Mouse (Mus musculus) megakaryocyte progenitor cell, adult 5-6 weeks (primary cell): ENCODE data around the gene Gm11627. TPM values are rescaled to one million over a fixed set of nuclear protein-coding genes. Genes with fewer than 3 reads are reported as not detected.
"Not testable (repeated sequence)": the region's sequence is repeated elsewhere in the genome, so short reads cannot be mapped to it uniquely, and the experiment has no call there.

ENCODE experiments used
- ATAC-seq: replicated peaks from 2 replicates; pipeline ENCODE4 v1.8.0; 2016; ENCODE audit warnings: mild to moderate bottlenecking, moderate TSS enrichment, inconsistent platforms; ENCODE audit not compliant: poor library complexity
- total RNA-seq, 2 experiments: library from RNA; stranded (forward) in 1 of 2; stranded (reverse) in 1 of 2; fragments of 157-497, 149-512 nt in 1 of 2; fragments of 200-1000 nt in 1 of 2; gene quantifications; 2 replicates each; pipeline versions ENCODE4 v1.2.3 to v1.2.4; 2015 to 2017

Gene Gm11627
- total RNA-seq (2015) (not detected in 2 replicates), total RNA-seq (2017) (not detected in 2 replicates)

DNA sequence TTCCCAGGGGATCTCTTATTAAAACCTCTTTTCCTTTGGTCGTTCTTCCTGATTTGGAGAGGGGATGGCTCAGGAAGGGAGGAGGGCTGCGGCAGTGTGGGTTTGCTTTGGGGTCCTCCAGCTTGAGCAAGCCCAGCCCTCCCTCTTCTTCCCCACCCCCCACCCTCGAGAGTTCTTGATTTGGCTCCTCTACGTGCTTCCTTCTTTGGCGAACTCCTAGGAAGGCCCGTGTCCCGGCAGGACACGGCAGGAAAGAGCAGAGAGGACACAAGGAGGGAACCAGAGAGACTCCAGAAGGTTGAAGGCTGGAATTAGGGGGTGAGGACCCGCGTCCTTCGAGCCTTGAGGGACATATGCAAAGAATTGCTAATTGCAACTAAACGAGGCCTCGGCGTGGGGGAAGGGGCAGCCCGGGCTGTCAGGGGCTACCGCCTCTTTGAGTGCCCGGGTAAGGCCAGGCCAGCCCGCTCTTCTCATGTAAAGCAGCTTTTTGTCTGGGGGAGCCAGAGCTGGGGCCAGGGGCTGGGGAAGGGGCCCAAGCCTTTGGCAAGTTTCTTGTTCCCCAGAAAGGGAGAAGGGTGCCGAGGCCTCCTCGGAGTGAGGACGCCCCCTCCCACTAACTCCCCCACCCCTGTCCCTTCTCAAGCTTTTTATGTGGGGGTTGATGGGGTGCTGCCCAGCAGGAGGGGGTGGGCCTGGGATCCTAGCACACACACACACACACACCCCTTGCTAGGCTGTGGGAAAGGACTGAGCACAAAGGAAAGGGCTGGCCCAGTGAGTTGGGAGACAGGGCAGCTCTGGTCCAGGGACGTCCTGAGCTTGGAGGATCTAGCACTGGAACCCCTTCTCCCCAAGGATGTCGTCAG lies at the start of gene Gm11627:
Gm11627 (minus strand) TSS at position 297 of the 869 bp plus-strand sequence.
- ATAC-seq = no peak

DNA sequence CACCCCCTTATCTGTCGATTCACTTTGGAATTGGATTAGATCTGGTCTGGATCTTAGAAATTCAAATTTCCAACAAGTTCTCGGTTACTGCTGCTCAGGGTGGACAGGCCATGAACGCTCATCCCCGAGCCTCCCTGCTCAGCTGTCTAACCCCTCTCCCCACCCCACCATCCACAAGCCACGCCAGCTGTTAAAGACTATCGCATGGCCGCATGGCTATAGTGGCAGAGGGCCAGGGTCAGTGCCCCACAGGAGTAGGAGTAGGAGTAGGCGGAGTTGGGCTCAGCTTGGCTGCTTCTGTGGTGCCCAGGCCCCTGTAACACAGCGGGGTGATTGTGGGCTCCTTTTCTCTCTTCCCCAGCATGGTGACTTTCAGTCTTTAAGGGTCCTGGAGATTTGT lies 49.3 kb upstream of the Gm11627 start:
- no peak for ATAC-seq

DNA sequence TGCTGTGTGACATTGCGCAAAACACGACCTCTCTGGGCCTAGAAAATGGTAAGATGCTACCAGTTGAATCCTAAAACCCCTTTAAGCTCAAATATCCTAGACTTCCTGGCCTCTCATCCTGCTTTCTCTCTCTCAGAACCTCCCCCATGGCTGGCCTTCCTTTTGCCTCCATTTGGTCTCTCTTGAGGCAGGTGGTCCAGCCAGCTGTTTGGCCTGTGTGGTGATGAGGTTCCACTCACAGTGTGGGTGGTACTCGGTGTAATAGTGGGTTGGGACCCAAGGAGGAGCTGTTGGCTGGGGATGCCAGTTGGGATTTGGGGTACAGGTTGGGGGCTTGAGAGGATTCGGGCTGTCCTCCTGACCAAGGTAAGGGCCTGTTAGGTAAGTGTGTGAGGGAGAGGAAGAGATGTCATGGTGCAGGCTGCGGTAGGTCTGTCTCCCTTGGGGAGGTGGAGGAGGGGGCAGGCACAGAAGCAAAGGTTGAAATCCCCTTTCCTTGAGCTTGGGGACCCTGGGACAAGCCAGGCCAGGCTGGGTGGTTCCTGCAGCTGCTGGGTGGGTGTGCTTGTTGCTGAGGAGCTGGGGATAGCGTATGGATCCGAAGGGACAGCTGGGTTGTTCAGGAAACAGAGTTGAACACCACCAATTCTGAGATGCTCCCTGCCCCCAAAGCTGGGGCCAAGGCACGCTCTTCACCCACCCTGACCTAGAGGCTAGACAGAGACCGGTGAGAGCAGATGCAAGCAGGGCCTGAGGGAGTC lies 48.1 kb upstream of the Gm11627 start:
- no peak for ATAC-seq

DNA sequence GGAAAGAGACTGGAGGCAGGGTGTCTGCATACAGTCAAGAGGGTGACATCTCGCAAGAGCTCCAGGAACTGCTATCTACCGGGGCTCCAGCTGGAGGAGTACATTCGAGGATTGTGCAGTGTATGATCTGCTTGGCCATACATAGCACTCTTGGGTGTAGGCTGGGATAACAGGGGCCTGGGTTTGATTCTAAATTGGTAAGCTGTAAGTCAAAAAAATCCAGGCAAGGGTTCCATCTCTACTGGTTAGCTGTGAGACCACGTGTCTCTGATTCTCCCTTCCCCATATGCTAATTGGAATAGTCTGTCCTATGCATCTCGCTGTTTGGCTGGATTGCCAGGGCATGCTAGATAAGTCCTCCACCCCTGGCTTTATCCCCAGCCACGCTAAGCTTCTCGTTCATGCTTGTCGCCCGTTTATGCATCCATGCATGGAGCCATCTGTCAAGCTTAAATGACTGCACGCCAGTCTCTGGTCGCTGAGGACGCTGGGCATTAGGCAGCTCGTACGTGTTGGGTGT lies 45.7 kb upstream of the Gm11627 start:
- ATAC-seq = no peak

DNA sequence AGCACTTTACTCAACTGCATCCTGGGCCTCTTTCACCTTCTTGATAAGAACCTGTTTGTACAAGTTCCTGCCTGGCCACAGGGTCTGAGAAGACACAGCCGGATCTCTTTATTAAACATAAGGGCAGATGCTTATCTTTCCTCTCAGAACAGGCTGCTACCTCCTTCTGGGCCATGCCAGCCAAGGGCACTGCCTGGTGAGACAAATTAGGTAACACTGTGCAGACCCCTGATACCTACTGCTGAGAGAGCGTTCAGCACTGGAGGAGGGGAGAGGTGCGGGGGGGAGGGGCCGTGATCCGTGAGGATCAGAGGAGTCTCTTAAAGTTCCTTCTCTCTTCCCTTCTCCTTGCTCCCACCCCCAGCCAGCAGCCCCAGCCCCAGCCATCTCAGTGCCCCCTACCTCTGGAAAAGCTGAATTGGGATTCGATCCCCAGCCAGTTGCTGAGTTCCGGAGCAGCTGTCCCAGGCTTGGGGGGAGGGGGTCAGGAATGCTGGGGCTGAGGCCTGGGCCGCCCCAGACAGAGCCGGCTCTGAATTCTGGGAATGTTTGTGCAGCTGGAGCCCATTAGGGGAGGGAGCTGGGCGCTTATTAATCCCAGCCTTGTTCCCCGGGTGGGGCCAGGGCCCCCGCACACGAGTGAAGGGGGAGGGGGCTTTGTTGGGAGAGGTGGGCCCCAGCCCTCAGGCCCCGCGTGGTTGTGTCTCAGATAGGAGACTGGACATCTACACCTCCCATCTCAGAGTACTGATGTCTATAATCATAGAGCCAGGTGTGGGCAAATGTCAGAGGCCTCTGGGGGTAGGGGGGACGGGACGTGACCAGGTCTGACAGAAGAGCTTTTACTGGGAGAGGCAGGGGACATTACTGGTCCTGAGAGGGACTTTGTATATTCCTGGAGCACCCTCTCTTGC lies 44.9 kb upstream of the Gm11627 start:
- ATAC-seq = no peak

DNA sequence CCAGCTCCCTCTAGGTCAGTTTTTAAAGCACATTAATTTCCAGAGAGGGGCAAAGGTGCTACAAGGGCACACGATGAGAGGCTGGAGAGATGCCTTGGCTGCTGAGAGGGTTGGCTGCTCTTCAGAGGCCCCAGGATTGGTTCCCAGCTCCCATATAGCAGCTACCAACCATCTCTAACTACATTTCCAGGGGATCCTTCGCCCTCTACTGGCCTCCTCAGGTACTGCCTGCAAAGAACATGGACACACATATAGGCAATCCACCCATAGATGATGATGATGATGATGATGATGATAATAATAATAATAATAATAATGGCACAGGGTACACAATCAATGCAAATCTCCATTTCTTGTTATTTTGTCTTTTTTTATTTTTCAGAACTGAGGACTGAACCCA lies 40.2 kb upstream of the Gm11627 start:
- ATAC-seq = no peak

DNA sequence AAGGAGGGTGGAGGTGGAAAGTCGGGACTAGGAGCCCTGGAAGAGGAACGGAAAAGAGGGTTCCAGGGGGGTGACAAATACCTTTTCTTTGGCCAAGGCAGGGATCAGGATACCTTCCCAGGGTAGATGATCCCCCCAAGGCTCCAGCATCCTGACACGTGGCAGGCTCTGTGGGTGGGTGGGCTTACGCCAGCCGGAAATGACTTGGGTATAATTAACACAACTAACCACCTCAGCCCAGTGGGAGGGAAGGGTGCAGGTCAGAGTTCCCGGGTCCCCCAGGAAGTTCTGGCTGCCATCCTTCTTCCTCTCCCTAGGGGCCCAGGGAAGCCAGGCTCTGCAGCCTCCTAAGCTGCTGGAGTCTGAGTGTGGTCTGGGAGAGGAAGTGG lies 32.0 kb upstream of the Gm11627 start:
- no peak for ATAC-seq

DNA sequence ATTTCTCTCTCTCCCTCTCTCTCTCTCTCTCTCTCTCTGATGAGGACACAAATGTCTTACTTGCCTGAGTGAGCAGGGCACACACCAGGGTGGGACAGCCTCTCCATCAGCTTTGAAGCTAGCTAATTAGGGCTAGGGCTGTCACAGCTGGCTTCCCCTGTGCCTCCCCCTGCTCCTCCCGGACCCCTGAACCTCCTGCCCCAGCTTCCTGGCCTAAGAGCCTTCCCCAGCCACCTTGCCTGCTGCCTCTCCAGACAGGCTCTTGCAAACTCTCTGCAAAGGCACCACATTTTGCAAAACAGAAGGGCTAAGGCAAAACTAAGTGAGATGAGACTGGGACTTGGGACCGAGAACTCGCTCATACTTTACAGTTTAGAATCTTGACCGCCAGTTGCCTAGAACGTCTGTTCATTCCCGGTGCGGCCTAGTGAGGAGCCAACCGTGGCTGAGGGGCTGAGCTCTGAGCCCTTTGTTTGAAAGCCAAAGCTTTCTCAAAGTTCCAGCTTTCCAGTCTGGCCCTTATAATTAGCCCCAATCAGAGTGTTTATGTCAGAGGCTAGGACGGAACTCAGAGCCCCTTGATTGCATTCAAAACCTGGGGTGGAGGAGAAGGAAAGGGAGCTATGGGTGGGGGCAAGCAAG lies 31.5 kb upstream of the Gm11627 start:
- ATAC-seq = no peak

DNA sequence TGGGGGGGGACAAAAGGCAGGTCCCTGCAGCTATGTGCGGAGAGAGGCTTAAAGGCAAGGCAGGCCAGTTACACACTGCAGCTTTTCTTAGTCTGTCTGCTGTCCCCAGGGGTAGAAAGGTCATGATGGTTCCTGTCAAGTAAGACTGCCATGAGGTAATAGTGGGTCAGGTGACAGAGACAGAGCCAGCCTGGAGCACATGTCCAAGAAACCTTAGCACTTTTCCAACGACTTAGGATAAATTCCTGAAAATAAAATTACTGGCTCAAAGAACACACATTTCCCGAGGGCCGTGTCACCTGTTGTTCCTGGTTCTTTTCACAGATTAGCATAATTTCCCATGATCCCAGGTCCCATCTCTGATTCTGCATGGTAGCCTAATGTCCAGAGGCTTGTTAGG lies 31.0 kb upstream of the Gm11627 start:
- ATAC-seq = no peak

DNA sequence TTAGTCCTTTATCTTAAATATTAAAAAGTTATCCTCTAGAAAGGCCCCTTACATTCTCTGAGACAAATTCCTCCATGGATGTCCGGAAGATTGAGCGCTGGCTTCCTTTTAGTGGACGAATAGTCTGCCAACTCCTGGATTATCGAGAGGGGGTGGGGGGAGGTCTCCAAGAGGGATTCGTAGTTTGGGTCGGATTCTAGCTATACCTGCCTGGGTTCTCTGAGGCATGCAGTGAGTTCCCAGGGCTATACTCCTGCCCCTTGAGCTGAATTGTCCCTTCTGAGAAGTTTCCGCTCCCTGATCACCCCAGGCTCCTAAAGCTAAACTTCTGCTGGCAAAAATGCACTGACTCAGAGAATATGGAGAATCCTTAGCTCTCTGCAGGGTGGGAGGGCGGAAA lies 30.2 kb upstream of the Gm11627 start:
- ATAC-seq = no peak

DNA sequence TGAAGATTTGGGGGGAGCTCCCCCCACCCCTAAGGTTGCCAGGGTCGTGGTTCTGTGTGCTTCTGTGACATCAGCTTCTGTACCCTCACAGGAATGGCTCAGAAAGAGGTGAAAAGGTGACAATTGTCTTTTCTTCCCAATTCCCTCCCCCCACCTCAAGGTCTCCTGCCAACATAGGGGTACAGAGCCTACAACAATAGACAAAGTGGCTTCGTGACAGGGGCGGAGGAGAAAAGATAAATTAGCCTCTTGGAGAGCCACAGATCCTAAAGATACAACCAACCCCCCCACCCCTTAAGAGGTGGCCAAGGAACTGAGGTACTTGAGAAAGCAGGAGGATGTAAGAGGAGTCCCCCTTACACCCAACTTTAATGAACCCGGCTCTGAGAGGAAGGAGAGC lies 29.4 kb upstream of the Gm11627 start:
- ATAC-seq = no peak

DNA sequence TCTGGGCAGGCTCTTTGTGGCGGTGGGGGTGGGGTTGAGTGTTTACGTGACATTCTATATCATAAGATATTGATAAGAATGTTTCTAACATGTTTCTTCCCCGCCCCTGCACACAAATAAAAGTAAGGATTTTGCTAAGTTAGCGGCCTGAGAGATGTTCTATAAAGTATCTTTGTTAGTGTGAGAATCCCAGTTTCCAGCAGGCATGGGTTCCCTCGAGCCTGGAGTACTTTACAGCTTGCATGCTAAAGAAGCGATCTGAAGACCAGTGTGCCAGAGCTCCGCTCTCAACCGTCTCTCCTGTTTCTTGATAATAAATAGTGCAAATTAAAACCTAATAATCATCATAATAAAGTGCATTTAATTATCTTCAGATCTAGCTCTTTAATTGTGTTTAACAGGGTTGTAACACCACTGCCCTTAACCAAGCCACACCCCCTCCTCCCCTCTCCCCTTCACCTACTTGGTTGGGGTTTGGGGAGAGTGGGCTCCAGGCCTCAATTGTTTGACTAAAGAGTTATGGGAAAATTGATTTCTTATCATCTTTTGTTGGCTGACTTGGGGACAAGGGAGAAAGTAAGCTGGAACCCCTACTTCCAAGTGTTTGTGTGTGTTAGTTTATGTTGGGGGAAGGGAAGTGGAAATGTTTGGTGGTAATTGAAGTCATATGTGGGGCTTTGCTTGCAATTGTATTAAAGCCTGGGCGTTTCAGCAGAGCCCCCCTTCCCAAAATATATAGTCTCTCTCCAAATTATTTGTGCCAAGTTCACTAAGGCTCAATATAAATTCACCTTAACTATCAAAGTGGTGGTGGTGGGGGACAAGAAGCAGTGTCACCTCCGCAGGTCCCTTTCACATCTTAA lies 28.7 kb upstream of the Gm11627 start:
- ATAC-seq = no peak

DNA sequence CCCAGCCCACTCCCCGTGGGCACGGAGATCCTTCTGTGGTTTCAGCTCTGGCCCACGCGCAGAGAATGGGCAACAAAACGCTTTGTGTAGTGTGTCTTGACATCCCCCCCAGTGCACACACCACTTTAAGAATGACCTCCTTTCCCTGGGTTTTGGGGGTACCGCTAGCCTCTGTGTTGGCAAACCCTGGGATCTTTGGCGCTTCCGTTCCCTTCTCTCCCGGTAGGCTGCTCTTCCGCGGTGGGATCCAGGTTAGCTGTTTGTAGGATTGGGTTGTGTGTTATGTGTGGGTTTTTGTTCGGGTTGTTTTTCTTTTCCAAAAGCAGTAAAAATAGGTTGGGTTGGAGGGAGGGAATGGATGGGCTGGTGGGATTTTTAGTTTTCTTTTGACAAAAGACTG lies 27.9 kb upstream of the Gm11627 start:
- ATAC-seq = not testable (repeated sequence)

DNA sequence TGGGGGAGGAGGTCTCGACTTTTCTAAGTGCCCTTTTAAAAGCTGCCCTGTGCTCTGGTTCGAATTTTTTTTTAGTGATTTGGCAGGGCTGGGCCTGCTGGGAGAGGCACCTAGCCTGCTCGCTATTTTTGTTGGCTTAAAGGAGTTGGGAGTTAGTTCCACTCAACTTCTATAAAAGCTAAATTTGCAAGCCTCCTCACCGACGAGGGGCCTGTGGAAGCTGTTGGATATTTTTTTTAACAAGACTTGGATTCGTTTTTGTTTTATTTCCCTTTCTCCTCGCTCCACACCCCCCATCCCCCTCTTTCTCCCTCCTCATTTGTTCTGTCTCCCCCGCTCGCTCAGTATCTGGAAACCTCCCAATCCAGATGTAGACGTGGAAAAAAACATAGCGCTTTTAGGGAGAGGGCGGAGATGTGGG lies 27.5 kb upstream of the Gm11627 start:
- no peak for ATAC-seq

DNA sequence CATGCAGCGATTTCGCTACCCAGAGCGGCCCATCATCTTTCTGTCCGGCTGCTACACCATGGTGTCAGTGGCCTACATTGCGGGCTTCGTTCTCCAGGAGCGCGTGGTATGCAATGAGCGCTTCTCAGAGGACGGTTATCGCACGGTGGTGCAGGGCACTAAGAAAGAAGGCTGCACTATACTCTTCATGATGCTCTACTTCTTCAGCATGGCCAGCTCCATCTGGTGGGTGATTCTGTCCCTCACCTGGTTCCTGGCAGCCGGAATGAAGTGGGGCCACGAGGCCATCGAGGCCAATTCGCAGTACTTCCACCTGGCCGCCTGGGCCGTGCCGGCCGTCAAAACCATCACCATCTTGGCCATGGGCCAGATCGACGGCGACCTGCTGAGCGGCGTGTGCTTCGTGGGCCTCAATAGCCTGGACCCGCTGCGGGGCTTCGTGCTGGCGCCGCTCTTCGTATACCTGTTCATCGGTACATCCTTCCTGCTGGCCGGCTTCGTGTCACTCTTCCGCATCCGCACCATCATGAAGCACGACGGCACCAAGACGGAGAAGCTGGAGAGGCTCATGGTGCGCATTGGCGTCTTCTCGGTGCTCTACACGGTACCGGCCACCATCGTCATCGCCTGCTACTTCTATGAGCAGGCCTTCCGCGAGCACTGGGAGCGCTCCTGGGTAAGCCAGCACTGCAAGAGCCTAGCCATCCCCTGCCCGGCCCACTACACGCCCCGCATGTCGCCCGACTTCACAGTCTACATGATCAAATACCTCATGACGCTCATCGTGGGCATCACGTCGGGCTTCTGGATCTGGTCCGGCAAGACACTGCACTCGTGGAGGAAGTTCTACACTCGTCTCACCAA lies 26.5 kb upstream of the Gm11627 start:
- no peak for ATAC-seq

DNA sequence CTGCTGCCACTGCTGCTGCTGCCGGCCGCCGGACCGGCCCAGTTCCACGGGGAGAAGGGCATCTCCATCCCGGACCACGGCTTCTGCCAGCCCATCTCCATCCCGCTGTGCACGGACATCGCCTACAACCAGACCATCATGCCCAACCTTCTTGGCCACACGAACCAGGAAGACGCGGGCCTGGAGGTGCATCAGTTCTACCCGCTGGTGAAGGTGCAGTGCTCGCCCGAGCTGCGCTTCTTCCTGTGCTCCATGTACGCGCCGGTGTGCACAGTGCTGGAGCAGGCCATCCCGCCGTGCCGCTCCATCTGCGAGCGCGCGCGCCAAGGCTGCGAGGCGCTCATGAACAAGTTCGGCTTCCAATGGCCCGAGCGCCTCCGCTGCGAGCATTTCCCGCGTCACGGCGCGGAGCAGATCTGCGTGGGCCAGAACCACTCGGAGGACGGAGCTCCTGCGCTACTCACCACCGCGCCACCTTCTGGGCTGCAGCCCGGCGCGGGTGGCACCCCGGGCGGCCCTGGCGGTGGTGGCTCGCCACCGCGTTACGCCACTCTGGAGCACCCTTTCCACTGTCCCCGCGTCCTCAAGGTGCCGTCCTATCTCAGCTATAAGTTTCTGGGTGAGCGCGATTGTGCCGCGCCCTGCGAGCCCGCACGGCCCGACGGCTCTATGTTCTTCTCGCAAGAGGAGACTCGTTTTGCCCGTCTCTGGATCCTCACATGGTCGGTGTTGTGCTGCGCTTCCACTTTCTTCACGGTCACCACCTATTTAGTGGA lies 25.7 kb upstream of the Gm11627 start:
- ATAC-seq = peak; percentile 38; the same call in 1 of the 2 replicates

DNA sequence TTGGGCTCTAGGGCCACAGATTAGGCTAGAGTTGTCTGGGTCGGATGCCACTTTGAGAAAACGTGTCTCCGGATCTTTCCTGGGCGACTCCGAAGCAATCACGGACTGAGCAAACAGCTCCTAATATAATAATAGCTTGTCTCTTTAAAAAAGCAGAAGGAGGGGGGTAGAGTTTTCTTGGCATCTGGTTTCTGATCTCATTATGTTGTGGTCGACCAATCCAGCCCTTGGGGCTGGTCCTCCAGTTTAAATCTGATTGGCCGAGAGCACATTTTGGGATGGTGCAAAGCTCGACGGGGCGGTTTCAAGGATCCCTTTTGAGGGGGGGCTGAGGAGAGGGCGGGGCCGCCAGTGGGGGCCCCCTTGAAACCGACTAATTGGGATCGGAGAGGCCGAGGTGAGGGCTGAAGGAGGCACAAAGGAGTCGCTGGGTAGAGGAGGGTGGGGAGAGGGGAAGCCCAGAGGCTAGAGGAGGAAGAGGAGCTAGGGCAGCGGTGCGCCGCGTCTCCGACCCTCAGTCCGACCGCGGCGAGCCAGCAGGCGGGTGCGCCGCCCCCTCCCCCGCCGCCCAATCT lies 24.8 kb upstream of the Gm11627 start, which contains the start of gene Fzd2:
Fzd2 (plus strand) TSS at position 387 of the 575 bp plus-strand sequence.
- ATAC-seq = peak; percentile 70
